Mouse (Mus musculus) heart, postnatal 14 days (tissue): ENCODE data around the gene Asb3. TPM values are rescaled to one million over a fixed set of nuclear protein-coding genes. Genes with fewer than 3 reads are reported as not detected.
A peak's percentile ranks its signal among the peaks of the same experiment; 100 is the strongest.

ENCODE experiments used
- DNase-seq, 2 experiments: peaks; one replicate each; pipeline ENCODE4 v3.0.0; 2021 to 2022
- intact Hi-C: fragments of 180-260 bp; cut with DNase I; formaldehyde crosslinking; loops from one replicate; pipeline ENCODE4 v1.15.1; 2025
- long read RNA-seq, 2 experiments: library from polyadenylated mRNA; stranded (forward); transcript quantifications; one replicate each; pipeline ENCODE4 v2.0.0; 2021
- total RNA-seq, 2 experiments: library from RNA; stranded (reverse); gene quantifications; 2 replicates each; pipeline ENCODE4 v1.2.3; 2021

Asb3 gene
- total RNA-seq, result 1 to 10 TPM; 7.6 to 8.5 TPM
- long read RNA-seq, experiment 1, transcript Asb3-201 (10 exons, 3,228 nt), result major isoform, 18 of 21 reads
- long read RNA-seq, experiment 1, partial matches to known transcripts, result 1 of 21 reads
- long read RNA-seq, experiment 1, other reads (novel, unspliced or antisense), result 2 of 21 reads
- long read RNA-seq, experiment 2, transcript Asb3-201 (10 exons, 3,228 nt), result major isoform, 13 of 16 reads
- long read RNA-seq, experiment 2, partial matches to known transcripts, result 0 of 16 reads
- long read RNA-seq, experiment 2, other reads (novel, unspliced or antisense), result 3 of 16 reads

GRCm38 (mm10) chr11:30885171-30885871 is at the start of gene Asb3, which contains the start of gene Gpr75:
Asb3 (plus strand) TSS chr11:30885416.
Gpr75 (plus strand) TSS chr11:30885358.
- peak; percentile 57 to 65 for DNase-seq
- intact Hi-C loops, result no loop called here

- intact Hi-C loops, result loop anchor here (10.0 kb wide), 2 partner anchors 96 to 734 kb away; no protein-coding TSS in a partner anchor
- DNase-seq, result no peak
These were observed 46.4 kb upstream of the Asb3 start for GRCm38 (mm10) chr11:30838793-30839192.

DNA sequence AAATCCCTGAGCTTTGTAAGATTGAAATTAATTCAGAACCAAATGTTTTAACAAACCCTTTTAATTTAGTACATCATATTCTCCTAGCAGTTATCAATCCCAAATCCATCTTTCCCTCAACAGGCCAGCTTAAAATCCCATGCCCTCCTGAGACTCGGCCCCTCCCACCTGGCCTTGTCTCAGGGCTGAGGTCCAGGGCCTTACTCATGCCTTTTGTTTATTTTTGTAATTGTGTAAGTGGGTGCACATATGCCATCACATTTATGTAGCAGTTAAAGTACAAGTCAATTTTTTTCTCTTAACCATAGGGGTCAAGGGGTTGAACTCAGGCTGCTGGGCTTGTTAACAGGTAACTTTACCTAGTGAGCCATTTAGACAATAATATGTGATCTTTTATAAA is 40.9 kb upstream of the Asb3 start:
- intact Hi-C loops, result no loop called here

GRCm38 (mm10) chr11:30872425-30872824 is 12.8 kb upstream of the Asb3 start:
- intact Hi-C loops, result no loop called here
- no peak for DNase-seq

More for the DNA sequence above, 40.9 kb upstream of the Asb3 start:
- DNase-seq, result no peak

GRCm38 (mm10) chr11:30888153-30888552 is 2.9 kb downstream of the Asb3 start:
- intact Hi-C loops, result no loop called here
- DNase-seq, result no peak

DNA sequence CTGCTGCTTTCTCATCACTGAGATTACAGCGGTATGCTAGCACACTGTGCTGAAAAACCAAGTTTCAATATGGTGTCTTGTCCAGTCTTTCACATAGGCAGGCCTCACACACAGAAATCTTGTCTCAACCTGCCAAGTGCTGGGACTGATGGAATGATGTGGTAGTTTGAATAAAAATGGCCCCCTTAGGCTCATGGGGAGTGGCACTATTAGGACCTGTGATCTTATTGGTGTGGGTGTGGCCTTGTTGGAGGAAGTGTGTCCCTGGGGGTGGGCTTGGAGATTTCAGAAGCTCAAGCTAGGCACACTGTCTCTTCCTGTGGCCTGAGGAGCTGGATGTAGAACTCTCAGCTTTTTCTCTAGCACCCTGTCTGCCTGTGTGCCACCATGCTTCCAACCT is 11.0 kb downstream of the Asb3 start:
- DNase-seq, result no peak
- intact Hi-C loops, result no loop called here

GRCm38 (mm10) chr11:30899312-30899711 is 14.1 kb downstream of the Asb3 start:
- intact Hi-C loops, result no loop called here
- no peak for DNase-seq

DNA sequence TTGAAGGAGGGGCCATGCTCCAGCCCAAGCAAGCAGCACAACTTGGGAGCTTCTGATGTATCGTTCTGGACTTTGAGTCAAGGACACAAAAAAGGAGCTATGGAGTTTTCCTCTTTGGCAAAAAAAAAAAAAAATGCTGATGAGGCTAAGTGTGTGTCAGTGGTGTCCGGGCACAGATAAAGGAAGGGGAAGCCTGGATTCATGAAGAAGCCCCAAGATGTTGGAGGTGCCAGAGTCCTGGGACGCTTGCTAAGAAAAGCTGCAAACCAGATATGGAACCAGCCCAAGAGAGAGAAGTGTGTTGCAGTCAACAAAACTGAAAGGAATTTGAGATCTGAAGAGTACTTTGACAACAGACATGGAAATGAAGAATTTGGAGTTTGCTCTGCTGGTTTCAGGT is 27.1 kb downstream of the Asb3 start:
- intact Hi-C loops, result no loop called here
- no peak for DNase-seq

DNA sequence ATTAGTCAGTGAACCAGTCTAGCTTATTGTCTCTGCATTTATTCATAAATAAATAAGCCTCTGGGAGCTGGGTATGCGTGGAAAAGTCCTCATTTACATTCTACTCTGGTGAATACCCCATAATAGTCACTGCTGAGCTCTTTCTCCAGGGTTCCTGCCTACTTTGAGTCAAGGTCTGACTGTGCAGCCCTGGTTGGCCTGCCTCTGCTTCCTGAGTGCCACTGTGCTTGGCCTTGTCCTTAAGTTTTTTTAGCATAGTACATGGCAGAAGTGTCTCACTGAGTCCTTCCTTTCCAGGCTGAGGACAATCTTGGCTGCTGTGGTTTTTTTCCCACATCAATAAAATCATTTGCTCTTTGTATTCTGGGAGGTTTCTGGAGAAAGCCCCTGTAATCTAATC is 35.4 kb downstream of the Asb3 start:
- intact Hi-C loops, result no loop called here

DNA sequence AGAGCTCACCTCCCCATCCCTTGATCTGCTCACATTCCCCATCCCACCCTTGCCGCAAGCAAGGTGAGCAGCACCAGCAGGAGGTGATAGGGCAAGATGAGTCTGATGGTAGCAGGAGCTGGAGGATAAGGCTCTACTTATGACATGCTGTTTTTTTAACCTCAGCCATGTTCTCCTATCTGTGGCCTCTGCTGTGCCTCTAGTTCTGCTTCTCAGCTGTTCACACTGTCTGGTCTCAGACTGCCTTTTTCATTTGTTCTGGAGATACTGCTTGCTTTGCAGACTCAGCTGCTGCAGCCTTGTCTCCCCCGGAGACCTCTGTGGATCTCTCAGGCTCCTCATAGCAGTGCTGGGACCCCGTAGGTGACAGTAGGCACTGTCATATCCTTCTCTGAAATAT is 38.1 kb downstream of the Asb3 start:
- no peak for DNase-seq
- intact Hi-C loops, result no loop called here

More for the DNA sequence above, 35.4 kb downstream of the Asb3 start:
- no peak for DNase-seq

DNA sequence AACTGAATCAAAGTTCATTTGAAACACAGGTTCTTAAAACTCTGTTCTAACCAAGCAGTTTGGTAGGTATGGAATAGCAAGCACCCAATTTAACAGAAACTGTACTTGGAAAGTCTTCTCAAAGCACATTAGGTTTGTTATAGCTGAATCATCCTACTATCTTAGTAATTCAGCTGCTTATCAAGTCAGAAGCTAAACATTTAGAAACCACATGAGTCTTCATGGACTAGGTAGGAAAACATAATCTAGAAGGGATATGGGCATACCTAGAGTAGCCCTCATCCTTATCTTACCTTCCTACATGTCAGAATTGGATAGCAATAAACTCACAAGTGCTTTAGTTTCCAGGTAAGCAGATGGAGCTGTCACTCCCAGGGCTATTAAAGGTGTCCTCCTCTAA is 42.9 kb downstream of the Asb3 start:
- intact Hi-C loops, result no loop called here
- DNase-seq, result no peak

GRCm38 (mm10) chr11:30928498-30928897 is 43.3 kb downstream of the Asb3 start:
- no peak for DNase-seq
- intact Hi-C loops, result no loop called here

DNA sequence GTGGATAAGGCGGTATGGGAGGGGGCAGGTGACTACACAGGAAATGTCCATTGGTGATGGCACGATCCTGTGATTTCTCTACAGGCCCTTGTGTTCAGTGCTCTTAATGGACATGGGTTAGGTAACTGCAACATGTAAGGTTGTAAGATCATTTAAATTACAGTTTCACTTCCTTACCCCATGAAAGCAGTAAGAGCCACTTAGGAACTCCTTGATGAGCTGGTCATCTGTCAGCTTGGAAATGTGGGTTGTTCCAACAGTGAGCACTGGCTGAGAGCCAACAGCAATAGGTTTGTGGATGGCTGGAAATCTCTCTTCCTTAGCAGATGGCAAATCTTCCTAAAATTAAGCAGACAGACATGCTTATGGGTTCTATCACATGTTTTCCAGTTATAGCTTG is 58.3 kb downstream of the Asb3 start:
- DNase-seq, result no peak
- intact Hi-C loops, result no loop called here

GRCm38 (mm10) chr11:30952829-30953228 is 67.6 kb downstream of the Asb3 start:
- DNase-seq, result no peak
- intact Hi-C loops, result no loop called here

DNA sequence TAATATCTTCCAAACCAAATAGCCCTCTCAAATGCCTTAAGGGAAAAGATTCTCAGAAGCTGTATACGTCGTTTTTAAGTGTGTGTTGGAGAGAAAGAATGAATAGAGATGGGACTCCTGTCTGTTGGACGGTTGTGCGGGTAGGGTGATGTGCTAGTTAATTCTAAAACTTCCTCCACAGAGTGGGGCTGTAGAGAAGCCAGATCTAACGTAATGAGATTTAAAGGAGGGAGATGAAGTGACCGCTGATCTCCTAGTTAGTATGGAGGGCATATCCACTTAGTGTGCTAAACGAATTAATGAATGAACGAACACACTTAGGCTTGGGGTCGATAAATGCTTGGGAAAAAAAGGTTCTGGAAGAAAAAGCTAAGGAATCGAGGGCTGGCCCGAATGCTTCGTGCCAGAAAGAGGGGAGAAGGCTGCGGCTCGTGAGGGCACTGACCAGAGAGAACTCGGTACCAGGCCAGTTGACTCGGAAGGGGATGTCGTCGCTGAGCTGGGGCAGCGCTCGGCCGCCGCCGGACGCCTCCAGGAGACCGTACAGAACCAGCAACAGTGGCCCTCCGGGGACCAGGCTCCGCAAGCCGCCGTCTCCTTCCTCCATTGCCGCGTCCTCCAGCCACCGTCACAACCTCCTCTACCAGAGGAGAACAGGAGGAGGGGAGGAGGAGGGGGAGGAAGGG is 68.4 kb downstream of the Asb3 start:
- peak; percentile 52 to 53 for DNase-seq
- intact Hi-C loops, result no loop called here

- intact Hi-C loops, result no loop called here
- DNase-seq, result peak; percentile 84 to 88
These were observed 69.1 kb downstream of the Asb3 start, which contains the start of gene Erlec1 for GRCm38 (mm10) chr11:30954279-30954725. Erlec1 (minus strand) TSS chr11:30954335.

DNA sequence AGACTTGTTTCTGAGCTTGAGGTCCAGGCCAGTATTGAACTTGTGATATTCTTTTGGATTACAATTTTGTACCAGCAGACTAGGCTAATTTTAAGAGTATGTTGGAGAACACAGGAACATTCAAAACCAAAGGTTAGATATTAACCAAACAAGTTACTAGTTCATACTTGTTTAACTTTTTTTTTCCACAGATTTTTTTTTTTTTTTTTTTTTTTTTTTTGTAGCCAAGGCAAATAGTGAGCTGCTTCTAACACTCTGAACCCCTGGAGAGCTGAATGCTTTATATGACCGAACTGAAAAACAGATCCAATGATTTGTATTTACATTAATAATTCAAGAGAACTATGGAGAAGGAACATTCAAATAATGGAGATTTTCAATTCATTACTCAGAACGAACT is 100.0 kb downstream of the Asb3 start:
- intact Hi-C loops, result no loop called here
- no peak for DNase-seq

DNA sequence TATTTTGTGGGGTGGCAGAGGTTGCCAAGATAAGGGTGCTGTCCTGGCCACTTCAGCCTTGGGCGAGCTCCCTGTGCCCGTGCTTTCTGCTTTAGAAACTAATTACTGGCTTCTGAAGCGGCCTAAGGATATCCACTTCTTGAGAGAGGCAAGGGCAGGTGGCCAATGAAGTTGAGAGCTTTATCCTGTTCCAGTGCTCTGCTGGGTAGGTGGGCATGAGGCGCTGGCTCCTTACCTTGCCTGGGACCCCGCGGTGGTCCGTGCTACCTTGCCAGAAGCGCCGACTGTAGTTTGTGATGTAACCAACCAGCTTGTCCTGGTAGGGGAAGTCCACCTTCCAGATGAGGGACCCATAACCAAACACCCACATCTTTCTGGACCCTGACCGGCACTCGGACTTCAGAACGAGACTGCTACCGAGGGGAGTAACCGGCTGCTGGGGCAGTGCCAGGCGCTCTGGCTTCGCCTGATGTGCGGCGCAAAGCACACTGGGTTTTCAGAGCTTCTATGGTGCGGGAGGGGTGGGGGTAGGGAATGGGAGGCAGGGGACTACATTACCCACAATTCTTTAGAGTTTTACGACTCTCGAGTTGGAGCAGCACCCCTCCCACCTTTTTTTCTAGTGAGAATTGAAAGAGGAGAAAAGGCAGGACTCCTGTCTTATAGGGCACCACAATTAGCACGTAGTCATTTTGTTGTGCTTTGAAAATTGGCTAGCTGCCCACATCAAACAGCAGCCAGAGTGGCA is 100.8 kb downstream of the Asb3 start, which contains the start of gene Chac2:
Chac2 (minus strand) TSS at position 474 of the 748 bp plus-strand sequence.
- DNase-seq, result peak; percentile 87 to 90
- intact Hi-C loops, result no loop called here

DNA sequence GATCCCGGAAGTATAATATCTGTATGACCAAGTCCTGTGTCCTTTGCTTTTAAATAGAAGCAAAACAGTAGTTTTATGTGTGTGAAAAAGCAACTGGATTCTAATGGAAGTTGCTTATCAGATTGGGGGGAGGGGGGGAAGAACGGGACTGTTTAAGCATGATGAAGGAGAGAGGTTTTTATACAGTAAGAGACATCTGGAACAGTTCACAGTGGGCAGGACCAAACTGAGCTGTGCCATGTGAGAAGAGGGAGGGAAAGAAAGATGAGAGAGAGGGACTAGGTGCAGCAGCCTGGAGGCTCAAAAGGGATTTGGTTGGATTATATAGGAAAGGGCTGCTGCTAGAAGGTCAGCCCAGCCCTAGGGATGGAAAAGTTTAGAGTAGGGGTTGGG is 101.4 kb downstream of the Asb3 start:
- no peak for DNase-seq
- intact Hi-C loops, result no loop called here

GRCm38 (mm10) chr11:30996670-30997069 is 111.5 kb downstream of the Asb3 start:
- no peak for DNase-seq
- intact Hi-C loops, result no loop called here
